Mouse (Mus musculus) heart, postnatal 0 days (tissue): ENCODE measurements around the gene Amhr2.

Experiments used
- CTCF ChIP-seq: IDR thresholded peaks from 2 replicates; pipeline ENCODE4 v1.5.1; 2016; ENCODE audit warnings: antibody characterized with exemption, control low read depth, low read depth
- EP300 ChIP-seq: IDR thresholded peaks from 2 replicates; pipeline ENCODE4 v1.6.1; 2016; ENCODE audit warnings: antibody characterized with exemption, low read depth

DNA sequence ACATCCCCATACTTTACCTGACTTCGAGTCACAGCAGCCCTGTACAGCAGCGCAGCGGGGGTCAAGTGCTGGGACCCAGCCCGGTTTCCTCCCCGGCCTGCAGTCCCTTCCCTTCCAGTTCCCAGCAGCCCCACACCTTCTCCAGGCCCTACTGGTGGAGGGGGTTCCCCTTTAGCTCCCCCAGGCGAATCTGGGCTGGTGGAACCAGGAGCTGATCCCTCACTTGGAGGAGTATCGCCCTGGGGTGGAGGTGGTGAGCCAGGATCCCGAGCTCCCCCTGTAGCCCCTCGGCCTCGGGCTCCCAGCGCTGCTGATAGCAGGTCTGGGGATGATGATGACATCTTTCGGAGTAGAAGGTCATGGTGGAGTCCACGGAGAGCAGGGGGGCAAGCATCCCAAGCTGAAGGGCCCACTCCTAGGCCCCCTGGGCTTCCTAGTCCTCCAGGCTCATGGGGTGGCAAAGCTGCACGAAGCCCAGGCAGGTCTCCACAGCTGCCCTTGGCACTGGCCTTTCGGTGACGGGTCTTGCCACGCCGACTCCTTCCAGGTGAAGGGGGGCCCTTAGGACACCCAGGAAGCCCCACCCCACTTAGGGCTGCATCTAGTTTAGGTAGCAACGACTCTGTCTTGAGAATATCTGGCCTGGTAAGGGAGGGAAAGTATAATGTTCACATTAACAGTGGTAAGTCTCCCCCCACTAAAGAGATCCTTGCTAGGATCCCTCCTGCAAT lies 56.1 kb downstream of the Amhr2 start:
- TF ChIP-seq CTCF (no peak), EP300 (no peak)
